Mouse (Mus musculus): ENCODE data around the gene Lrwd1.

The Lrwd1 gene

GRCm38 (mm10) chr5:136091927-136092326, 43.9 kb downstream of the Lrwd1 start:
- no peak for DNase-seq (ENCODE audit: low read depth, low spot score)

- no peak for DNase-seq (ENCODE audit: low read depth, low spot score)
These were observed 46.9 kb downstream of the Lrwd1 start for GRCm38 (mm10) chr5:136088821-136089575.

- no peak for DNase-seq (ENCODE audit: low read depth, low spot score)
These were observed 49.6 kb downstream of the Lrwd1 start for GRCm38 (mm10) chr5:136086290-136086689.

GRCm38 (mm10) chr5:136084891-136085651, 50.8 kb downstream of the Lrwd1 start:
- DNase-seq (ENCODE audit: low read depth, low spot score), result no peak

- no peak for DNase-seq (ENCODE audit: low read depth, low spot score)
These were observed 51.6 kb downstream of the Lrwd1 start for GRCm38 (mm10) chr5:136084144-136084881.

GRCm38 (mm10) chr5:136083669-136084107, 52.2 kb downstream of the Lrwd1 start, which contains the start of gene Rasa4:
Gene Rasa4, plus strand, starts transcription at chr5:136083916.
- peak; percentile 94 for DNase-seq (ENCODE audit: low read depth, low spot score)

- DNase-seq (ENCODE audit: low read depth, low spot score), result peak; percentile 47
These were observed 53.5 kb downstream of the Lrwd1 start for GRCm38 (mm10) chr5:136082345-136082744.

- DNase-seq (ENCODE audit: low read depth, low spot score), result no peak
These were observed 57.7 kb downstream of the Lrwd1 start for GRCm38 (mm10) chr5:136078136-136078535.

- no peak for DNase-seq (ENCODE audit: low read depth, low spot score)
These were observed 58.8 kb downstream of the Lrwd1 start for GRCm38 (mm10) chr5:136077001-136077550.

GRCm38 (mm10) chr5:136076284-136076683, 59.6 kb downstream of the Lrwd1 start:
- DNase-seq (ENCODE audit: low read depth, low spot score), result no peak

GRCm38 (mm10) chr5:136075076-136075475, 60.8 kb downstream of the Lrwd1 start:
- DNase-seq (ENCODE audit: low read depth, low spot score), result no peak

GRCm38 (mm10) chr5:136073526-136073925, 62.3 kb downstream of the Lrwd1 start:
- peak; percentile 33 for DNase-seq (ENCODE audit: low read depth, low spot score)

GRCm38 (mm10) chr5:136073051-136073450, 62.8 kb downstream of the Lrwd1 start:
- DNase-seq (ENCODE audit: low read depth, low spot score), result no peak
